Mouse (Mus musculus) heart, embryonic 12.5 days (tissue): ENCODE measurements at regions not wholly inside any gene's neighbourhood (a gene's known extent, or its start where the extent isn't known, plus 50 kb on each side); places are given as distances from the start of the nearest gene placed in this dataset.

Experiments
- ATAC-seq: fragments of 200-750 bp; cut with Nextera tagmentation; 2 replicates; pipeline ENCODE4 v1.8.0; 2017; ENCODE audit warnings: moderate TSS enrichment, moderate library complexity; ENCODE audit not compliant: insufficient number of reproducible peaks, low FRiP score
- H3K27ac ChIP-seq: fragments of 300-500 bp; sonication (generic); 2 replicates; pipeline ENCODE4 v1.5.1; 2016; ENCODE audit warnings: mild to moderate bottlenecking, moderate library complexity; ENCODE audit not compliant: poor library complexity, severe bottlenecking
- H3K27me3 ChIP-seq: fragments of 300-500 bp; sonication (generic); replicated peaks from 2 replicates; pipeline ENCODE4 v1.6.1; 2016; ENCODE audit warnings: mild to moderate bottlenecking, moderate library complexity
- H3K36me3 ChIP-seq: fragments of 300-500 bp; sonication (generic); 2 replicates; pipeline ENCODE4 v1.6.1; 2016; ENCODE audit warnings: mild to moderate bottlenecking, moderate library complexity
- H3K4me1 ChIP-seq: fragments of 300-500 bp; sonication (generic); replicated peaks from 2 replicates; pipeline ENCODE4 v1.6.1; 2016; ENCODE audit warnings: mild to moderate bottlenecking
- H3K4me2 ChIP-seq: fragments of 300-500 bp; sonication (generic); 2 replicates; pipeline ENCODE4 v1.6.1; 2016; ENCODE audit warnings: mild to moderate bottlenecking, moderate library complexity
- H3K4me3 ChIP-seq: fragments of 300-500 bp; sonication (generic); 2 replicates; pipeline ENCODE4 v1.5.1; 2016; ENCODE audit warnings: mild to moderate bottlenecking
- H3K9ac ChIP-seq: fragments of 300-500 bp; sonication (generic); 2 replicates; pipeline ENCODE4 v1.6.1; 2016; ENCODE audit warnings: mild to moderate bottlenecking, moderate library complexity
- H3K9me3 ChIP-seq: fragments of 300-500 bp; sonication (generic); replicated peaks from 2 replicates; pipeline ENCODE4 v1.6.1; 2016; ENCODE audit warnings: mild to moderate bottlenecking, moderate library complexity
- WGBS: fragments of 180-500 bp; shearing (Covaris S2); methylation state at CpG from one replicate; pipeline ENCODE4 v1.1.7; 2016; 5-methylcytosine and 5-hydroxymethylcytosine counted together

DNA sequence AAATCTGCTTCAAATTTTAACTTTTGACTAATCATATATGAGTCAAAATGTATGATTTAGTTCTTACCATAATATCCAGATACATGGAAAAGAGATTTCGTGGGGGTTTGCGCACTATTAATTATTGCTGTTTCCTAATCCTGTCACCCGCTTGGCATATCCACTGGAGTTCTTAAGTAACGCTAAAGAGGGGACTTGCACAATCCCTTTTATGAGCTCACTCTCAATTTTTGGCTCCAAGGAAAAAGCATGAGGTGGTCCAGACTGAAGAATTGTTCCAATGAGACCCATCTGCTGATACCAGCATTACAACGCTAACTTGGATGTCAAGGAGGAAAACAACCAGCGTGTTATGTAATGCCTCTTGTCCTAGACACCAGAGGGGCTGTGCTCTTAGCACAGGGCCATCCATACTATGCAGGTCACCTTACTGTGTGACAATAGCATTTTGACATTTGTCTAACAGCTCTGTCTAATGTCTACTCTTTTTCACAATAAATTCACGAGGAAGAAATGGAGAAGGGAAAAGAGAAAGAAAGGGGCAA, 161.5 kb downstream of the Gipc2 start:
- ATAC-seq: no peak
- WGBS: 80% methylated on average over 7 of the region's 7 CpGs
- no peak overlapping the region for H3K4me2 ChIP-seq
- H3K9ac ChIP-seq: no peak overlapping the region
- H3K4me3 ChIP-seq: no peak overlapping the region
- H3K36me3 ChIP-seq: no peaks in the 10 kb centered on the region
- no peaks in the 10 kb centered on the region for H3K27me3 ChIP-seq
- H3K4me1 ChIP-seq: no peaks in the 10 kb centered on the region
- H3K27ac ChIP-seq: no peak overlapping the region
- no peaks in the 10 kb centered on the region for H3K9me3 ChIP-seq

- H3K27me3 ChIP-seq: no peaks in the 10 kb centered on the region
- 0 out of 2 replicates have a peak, but pooled peaks cover 4% of the 10 kb centered on the region for H3K4me1 ChIP-seq
- no peak overlapping the region for H3K27ac ChIP-seq
- no peak for ATAC-seq
- no peak overlapping the region for H3K4me2 ChIP-seq
- 62% methylated on average over 4 of the region's 4 CpGs for WGBS
- no peaks in the 10 kb centered on the region for H3K9me3 ChIP-seq
- no peak overlapping the region for H3K4me3 ChIP-seq
- no peak overlapping the region for H3K9ac ChIP-seq
- H3K36me3 ChIP-seq: no peaks in the 10 kb centered on the region
These were observed 160.2 kb upstream of the Ptgfr start for GRCm38 (mm10) chr3:151997534-151998107.

DNA sequence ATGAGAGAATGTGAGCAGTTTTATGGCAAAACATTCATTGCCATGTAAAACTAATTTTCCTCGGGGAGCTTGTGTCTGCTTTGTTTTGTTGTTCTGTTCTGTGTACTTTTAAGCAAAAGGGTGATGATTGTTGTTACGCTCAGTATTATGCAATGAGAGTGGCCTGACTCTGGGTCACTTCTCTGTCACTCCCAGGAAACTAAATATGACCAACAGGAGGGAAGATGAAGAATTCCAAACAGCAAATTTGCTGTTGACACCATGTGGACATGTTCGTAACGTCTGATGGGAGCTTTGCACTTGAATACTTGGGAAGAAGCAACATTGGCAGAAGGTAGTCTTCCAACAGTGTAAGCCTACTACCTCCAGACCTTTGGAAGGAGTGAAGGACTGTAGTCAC, 159.7 kb upstream of the Ptgfr start:
- H3K27me3 ChIP-seq: no peaks in the 10 kb centered on the region
- WGBS: 80% methylated on average over 4 of the region's 4 CpGs
- 0 out of 2 replicates have a peak, but pooled peaks cover 4% of the 10 kb centered on the region for H3K4me1 ChIP-seq
- no peak overlapping the region for H3K9ac ChIP-seq
- H3K27ac ChIP-seq: no peak overlapping the region
- H3K4me2 ChIP-seq: no peak overlapping the region
- no peaks in the 10 kb centered on the region for H3K36me3 ChIP-seq
- H3K9me3 ChIP-seq: no peaks in the 10 kb centered on the region
- ATAC-seq: no peak
- no peak overlapping the region for H3K4me3 ChIP-seq

DNA sequence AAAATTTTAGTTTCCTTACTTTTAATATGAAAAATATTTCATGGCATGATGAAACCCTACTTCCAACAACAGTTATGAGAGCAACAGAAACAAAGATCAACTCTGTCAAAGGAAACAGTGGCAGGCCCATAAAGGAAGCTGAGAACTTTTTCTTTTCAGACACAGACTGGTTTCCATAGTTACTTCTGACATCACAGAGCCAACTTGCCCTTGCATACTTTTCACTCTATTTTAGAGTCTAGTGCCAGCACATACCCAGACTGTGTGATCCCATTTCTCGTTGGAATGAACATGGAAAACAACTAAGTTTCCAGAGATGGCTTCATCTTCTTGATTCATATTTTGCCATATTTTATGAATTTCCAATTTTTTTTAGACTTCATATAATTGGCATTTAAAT, 150.8 kb upstream of the Ptgfr start:
- no peaks in the 10 kb centered on the region for H3K9me3 ChIP-seq
- no peak overlapping the region for H3K4me2 ChIP-seq
- no peak overlapping the region for H3K27ac ChIP-seq
- H3K4me3 ChIP-seq: no peak overlapping the region
- H3K9ac ChIP-seq: no peak overlapping the region
- ATAC-seq: no peak
- no peaks in the 10 kb centered on the region for H3K27me3 ChIP-seq
- no peaks in the 10 kb centered on the region for H3K4me1 ChIP-seq
- no peaks in the 10 kb centered on the region for H3K36me3 ChIP-seq
- WGBS: 68% methylated on average over 1 of the region's 1 CpGs

- ATAC-seq: no peak
- H3K4me3 ChIP-seq: no peak overlapping the region
- H3K27ac ChIP-seq: no peak overlapping the region
- no peaks in the 10 kb centered on the region for H3K4me1 ChIP-seq
- no peaks in the 10 kb centered on the region for H3K36me3 ChIP-seq
- H3K9me3 ChIP-seq: no peaks in the 10 kb centered on the region
- H3K9ac ChIP-seq: no peak overlapping the region
- H3K4me2 ChIP-seq: no peak overlapping the region
- 34% methylated on average over 1 of the region's 1 CpGs for WGBS
- no peaks in the 10 kb centered on the region for H3K27me3 ChIP-seq
These were observed 140.7 kb upstream of the Ptgfr start for GRCm38 (mm10) chr3:151978136-151978535.

- H3K9ac ChIP-seq: no peak overlapping the region
These were observed 140.2 kb upstream of the Ptgfr start for GRCm38 (mm10) chr3:151977651-151978050.

DNA sequence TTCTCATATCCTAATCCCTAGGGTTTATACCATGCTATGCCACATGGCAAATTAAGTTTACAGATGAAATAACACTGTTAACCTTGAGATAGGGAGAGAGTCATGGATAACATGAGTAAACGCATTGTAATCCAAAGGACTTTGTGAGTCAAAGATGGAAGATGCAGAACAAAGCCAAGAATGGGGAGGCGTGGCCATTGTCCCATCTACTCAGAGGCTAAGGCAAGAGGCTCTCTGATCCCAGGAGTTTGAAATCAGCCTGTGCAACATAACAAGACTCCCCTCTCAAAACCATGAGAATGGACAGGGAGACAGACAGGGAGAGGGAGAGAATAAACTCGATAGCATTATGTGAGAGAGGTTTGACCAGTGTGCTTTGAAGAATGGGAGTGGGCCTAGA, 112.4 kb upstream of the Ptgfr start:
- Histone ChIP-seq H3K4me1 (no peaks in the 10 kb centered on the region), H3K27me3 (no peaks in the 10 kb centered on the region), H3K36me3 (no peaks in the 10 kb centered on the region), H3K4me2 (no peak overlapping the region), H3K27ac (no peak overlapping the region), H3K9ac (no peak overlapping the region), H3K4me3 (no peak overlapping the region), H3K9me3 (no peaks in the 10 kb centered on the region)
- WGBS: 87% methylated on average over 3 of the region's 3 CpGs
- no peak for ATAC-seq

More at GRCm38 (mm10) chr3:151977651-151978050, 140.2 kb upstream of the Ptgfr start:
- H3K4me1 ChIP-seq: no peaks in the 10 kb centered on the region
- no peak overlapping the region for H3K4me3 ChIP-seq
- H3K27me3 ChIP-seq: no peaks in the 10 kb centered on the region
- no peak overlapping the region for H3K27ac ChIP-seq
- no peaks in the 10 kb centered on the region for H3K36me3 ChIP-seq
- H3K4me2 ChIP-seq: no peak overlapping the region
- 75% methylated on average over 4 of the region's 4 CpGs for WGBS
- no peak for ATAC-seq
- H3K9me3 ChIP-seq: no peaks in the 10 kb centered on the region

- H3K4me1 ChIP-seq: peaks cover 12% of the 10 kb centered on the region
- ATAC-seq: no peak
- H3K4me3 ChIP-seq: no peak overlapping the region
- no peak overlapping the region for H3K27ac ChIP-seq
- H3K27me3 ChIP-seq: no peaks in the 10 kb centered on the region
- H3K9me3 ChIP-seq: no peaks in the 10 kb centered on the region
- H3K4me2 ChIP-seq: no peak overlapping the region
- no peaks in the 10 kb centered on the region for H3K36me3 ChIP-seq
- WGBS: 85% methylated on average over 5 of the region's 5 CpGs
- H3K9ac ChIP-seq: no peak overlapping the region
These were observed 110.7 kb upstream of the Ptgfr start for GRCm38 (mm10) chr3:151948015-151948645.

GRCm38 (mm10) chr3:151945916-151946315, 108.5 kb upstream of the Ptgfr start:
- WGBS: 81% methylated on average over 3 of the region's 3 CpGs
- no peak for ATAC-seq
- no peak overlapping the region for H3K9ac ChIP-seq
- H3K4me2 ChIP-seq: no peak overlapping the region
- peaks cover 12% of the 10 kb centered on the region for H3K4me1 ChIP-seq
- H3K4me3 ChIP-seq: no peak overlapping the region
- no peak overlapping the region for H3K27ac ChIP-seq
- no peaks in the 10 kb centered on the region for H3K9me3 ChIP-seq
- no peaks in the 10 kb centered on the region for H3K27me3 ChIP-seq
- H3K36me3 ChIP-seq: no peaks in the 10 kb centered on the region

- no peak overlapping the region for H3K9ac ChIP-seq
- no peak overlapping the region for H3K27ac ChIP-seq
- peak; percentile 84 for ATAC-seq
- no peaks in the 10 kb centered on the region for H3K27me3 ChIP-seq
- no peak overlapping the region for H3K4me2 ChIP-seq
- H3K36me3 ChIP-seq: no peaks in the 10 kb centered on the region
- 44% methylated on average over 3 of the region's 3 CpGs for WGBS
- H3K4me3 ChIP-seq: no peak overlapping the region
- peaks cover 12% of the 10 kb centered on the region for H3K4me1 ChIP-seq
- no peaks in the 10 kb centered on the region for H3K9me3 ChIP-seq
These were observed 106.1 kb upstream of the Ptgfr start for GRCm38 (mm10) chr3:151943542-151943941.

- 29% methylated on average over 2 of the region's 2 CpGs for WGBS
- Histone ChIP-seq H3K4me3 (no peak overlapping the region), H3K9ac (no peak overlapping the region), H3K27me3 (no peaks in the 10 kb centered on the region), H3K4me2 (no peak overlapping the region), H3K36me3 (no peaks in the 10 kb centered on the region), H3K27ac (no peak overlapping the region), H3K4me1 (peaks cover 2% of the 10 kb centered on the region), H3K9me3 (no peaks in the 10 kb centered on the region)
- ATAC-seq: no peak; the same call in 1 of the 2 replicates
These were observed 101.1 kb upstream of the Ptgfr start for GRCm38 (mm10) chr3:151938472-151939029.
